Mouse (Mus musculus) frontal cortex, postnatal 25 days (tissue): ENCODE measurements around the gene Rmi2.

ENCODE experiments used
- DNase-seq, 2 experiments: peaks; one replicate each; pipeline ENCODE4 v3.0.0; 2022; ENCODE audit warnings: low spot score in 2 of 2

Gene Rmi2

DNA sequence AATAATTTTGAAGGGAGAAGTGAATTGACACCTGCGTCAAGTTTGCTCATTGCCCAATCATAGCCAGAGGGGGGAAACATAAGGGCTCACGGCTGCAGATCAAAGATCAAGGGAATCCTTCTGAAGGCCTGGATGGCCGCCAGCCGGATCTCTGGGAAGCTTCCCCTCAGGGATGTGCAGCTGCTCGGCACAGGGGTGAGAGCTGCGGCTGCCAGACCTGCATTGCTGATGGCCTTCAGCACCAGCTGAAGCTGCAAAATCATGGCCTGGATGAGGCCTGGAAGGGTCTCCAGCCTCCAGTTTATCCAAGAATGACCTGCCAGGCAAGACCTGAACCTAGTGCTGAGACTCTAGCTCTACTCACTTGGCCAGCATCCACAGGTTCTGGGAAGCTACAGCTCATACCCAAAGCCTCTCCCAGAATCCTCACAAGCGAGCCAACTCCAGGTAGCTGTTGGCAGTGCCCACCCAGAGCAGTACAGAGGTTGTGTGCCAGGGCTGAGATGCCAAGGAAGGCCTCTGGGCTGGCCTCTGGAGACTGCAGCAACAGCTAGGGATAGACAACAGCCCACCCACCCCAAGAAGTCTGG lies 90.8 kb downstream of the Rmi2 start:
- no peak for DNase-seq

DNA sequence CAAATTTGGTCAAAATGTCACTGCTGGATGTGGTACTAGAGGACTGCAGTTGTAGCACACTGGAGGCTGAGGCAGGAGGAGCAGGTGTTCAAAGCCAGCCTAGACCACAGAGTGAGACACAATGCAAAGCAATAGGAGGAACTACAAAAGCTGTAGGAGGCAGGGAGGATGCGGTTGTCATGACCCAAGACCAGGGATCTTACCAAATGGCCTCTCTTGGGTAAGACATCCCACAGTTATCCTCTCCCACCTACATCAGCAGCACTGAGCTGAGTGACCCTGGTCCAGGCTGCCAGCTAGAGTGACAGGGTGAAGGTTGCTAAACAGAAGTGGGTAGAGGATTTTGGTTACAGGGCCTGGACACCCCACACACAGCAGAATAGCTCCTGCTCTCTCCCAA lies 92.2 kb downstream of the Rmi2 start:
- no peak for DNase-seq

DNA sequence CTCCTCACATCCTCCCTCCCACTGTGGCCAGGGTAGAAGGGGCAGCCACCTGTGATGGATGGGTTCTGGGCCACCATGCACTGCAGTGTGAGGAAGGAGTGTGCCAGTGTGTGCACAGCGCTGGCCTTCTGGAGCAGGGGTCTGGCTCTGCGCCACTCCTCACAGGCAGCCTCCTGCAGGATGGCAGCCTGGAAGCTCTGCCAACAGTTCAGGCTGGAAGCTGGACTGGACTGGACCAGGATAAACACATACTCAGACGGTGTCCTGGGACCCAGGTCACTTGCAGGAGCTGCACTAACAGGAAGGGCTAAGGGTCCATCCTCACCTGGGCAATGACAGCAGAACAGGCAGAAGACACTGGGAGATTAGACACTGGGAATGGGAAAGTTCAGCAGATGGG lies 98.5 kb downstream of the Rmi2 start:
- DNase-seq, result no peak

DNA sequence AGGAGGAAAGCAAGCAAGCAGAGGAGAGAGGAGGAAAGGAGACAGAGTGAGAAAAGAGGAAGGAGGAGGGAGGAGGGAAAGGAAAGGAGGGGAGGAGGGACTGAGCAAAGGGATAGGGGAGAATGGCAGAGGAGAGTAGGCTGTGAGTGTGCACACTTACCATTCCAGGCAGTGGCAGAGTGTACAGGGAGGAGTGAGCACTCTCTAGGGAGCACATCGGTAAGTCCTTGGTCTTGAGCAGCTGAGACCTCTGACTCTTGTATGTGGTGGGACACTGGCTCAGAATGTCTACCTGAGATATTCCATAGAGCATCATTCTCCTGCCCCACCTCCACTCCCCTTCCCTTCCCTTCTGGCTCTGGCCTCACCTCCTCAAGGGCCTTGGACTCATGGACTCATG lies 99.2 kb downstream of the Rmi2 start:
- no peak for DNase-seq

DNA sequence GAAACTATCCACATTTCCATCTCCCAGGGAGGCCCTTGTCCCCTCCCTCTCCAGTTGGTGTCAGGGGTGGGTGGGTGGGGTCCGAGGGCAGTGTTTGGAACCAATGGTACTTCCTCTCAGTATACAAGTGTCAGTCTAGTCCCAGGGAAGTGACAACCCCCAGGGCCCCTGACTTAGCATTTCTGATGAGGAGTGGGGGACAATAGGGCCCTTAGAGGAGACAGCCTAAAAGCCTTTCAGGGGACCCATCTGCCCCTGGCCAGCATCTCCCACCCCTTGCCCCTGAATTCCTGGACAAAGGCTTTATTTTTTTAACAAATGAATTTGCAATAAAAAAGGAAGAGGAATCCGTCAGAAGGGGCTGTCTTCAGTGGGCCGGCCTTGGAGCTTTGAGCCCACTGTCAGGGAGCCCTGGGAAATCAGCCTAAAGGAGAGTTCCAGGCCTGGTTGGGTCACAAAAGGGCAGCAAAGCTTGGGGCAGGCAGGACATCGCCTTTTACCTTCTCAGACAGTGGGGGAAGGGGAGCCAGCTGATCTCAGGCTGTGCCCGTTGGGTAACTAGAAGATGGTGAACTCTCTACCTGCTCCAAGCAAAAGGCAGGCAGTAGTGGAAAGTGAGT lies 102.0 kb downstream of the Rmi2 start:
- no peak for DNase-seq

DNA sequence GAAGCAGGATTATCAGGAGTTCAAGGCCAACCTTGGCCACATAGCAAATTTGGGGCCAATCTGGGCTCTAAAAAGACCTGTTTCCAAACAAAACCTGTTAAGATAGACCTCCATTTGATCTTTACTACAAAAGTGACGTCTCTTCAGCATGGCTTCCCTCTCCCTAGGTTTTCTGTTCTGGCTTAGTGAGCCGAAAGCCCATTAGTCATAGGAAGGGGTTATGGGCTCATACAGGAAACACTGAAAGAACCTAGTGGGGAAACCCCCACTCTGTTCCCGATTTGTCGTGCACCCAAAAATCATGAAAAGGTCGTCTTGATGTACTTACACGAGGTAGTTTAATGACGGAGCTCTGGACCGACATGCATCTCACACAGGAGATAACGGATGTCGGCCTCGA lies 102.6 kb downstream of the Rmi2 start:
- DNase-seq, result no peak

- no peak for DNase-seq
These were observed 105.1 kb downstream of the Rmi2 start for GRCm38 (mm10) chr16:10939932-10940331.

- DNase-seq, result no peak
These were observed 105.8 kb downstream of the Rmi2 start for GRCm38 (mm10) chr16:10940661-10941060.
